Mouse (Mus musculus) embryonic fibroblast, embryonic 13.5 days (primary cell): Measurements from ENCODE around the gene Birc7.

Experiments
- CTCF ChIP-seq: IDR thresholded peaks from 2 replicates; pipeline ENCODE4 v1.5.1; 2011; ENCODE audit warnings: mild to moderate bottlenecking, control low read depth, low read length, moderate library complexity, borderline replicate concordance; ENCODE audit not compliant: insufficient read depth
- POLR2A ChIP-seq: IDR thresholded peaks from 2 replicates; pipeline ENCODE4 v1.6.1; 2011; ENCODE audit warnings: low read depth, mild to moderate bottlenecking, control low read depth, low read length, moderate library complexity

- no peak for TF ChIP-seq CTCF
- no peak for TF ChIP-seq POLR2A
These were observed 12.9 kb upstream of the Birc7 start for GRCm38 (mm10) chr2:180915886-180916433.
